Mouse (Mus musculus) liver, embryonic 11.5 days (tissue): ENCODE measurements around the gene Gm7356. TPM values are rescaled to one million over a fixed set of nuclear protein-coding genes. Genes with fewer than 3 reads are reported as not detected.
"Not testable (repeated sequence)": the region's sequence is repeated elsewhere in the genome, so short reads cannot be mapped to it uniquely, and the experiment has no call there.

Source experiments
- ATAC-seq: fragments of 200-750 bp; cut with Nextera tagmentation; replicated peaks from 2 replicates; pipeline ENCODE4 v1.8.0; 2017; ENCODE audit warnings: moderate number of reproducible peaks, mild to moderate bottlenecking, moderate TSS enrichment, moderate library complexity; ENCODE audit not compliant: low FRiP score
- DNase-seq: peaks from one replicate; pipeline ENCODE4 v3.0.0-alpha.2; 2017; ENCODE audit warnings: low spot score
- H3K27ac ChIP-seq: fragments of 300-500 bp; sonication (generic); 2 replicates; pipeline ENCODE4 v1.5.1; 2014; ENCODE audit warnings: mild to moderate bottlenecking, low read depth, low read length, control low read depth
- H3K27me3 ChIP-seq: fragments of 300-500 bp; sonication (generic); replicated peaks from 2 replicates; pipeline ENCODE4 v1.6.1; 2014; ENCODE audit warnings: low read length, mixed read lengths; ENCODE audit not compliant: control insufficient read depth, insufficient read depth
- H3K36me3 ChIP-seq: fragments of 300-500 bp; sonication (generic); 2 replicates; pipeline ENCODE4 v1.6.1; 2014; ENCODE audit warnings: mild to moderate bottlenecking, low read length, moderate library complexity, mixed read lengths; ENCODE audit not compliant: control insufficient read depth, insufficient read depth
- H3K4me1 ChIP-seq: fragments of 300-500 bp; sonication (generic); replicated peaks from 2 replicates; pipeline ENCODE4 v1.6.1; 2014; ENCODE audit warnings: low read length, mixed read lengths; ENCODE audit not compliant: control insufficient read depth, insufficient read depth
- H3K4me2 ChIP-seq: fragments of 300-500 bp; sonication (generic); 2 replicates; pipeline ENCODE4 v1.6.1; 2014; ENCODE audit warnings: mild to moderate bottlenecking, control low read depth, moderate library complexity
- H3K4me3 ChIP-seq: fragments of 300-500 bp; sonication (generic); 2 replicates; pipeline ENCODE4 v1.5.1; 2014; ENCODE audit warnings: low read depth, low read length, control low read depth
- H3K9ac ChIP-seq: fragments of 300-500 bp; sonication (generic); 2 replicates; pipeline ENCODE4 v1.6.1; 2014; ENCODE audit warnings: low read depth, low read length, control low read depth
- H3K9me3 ChIP-seq: fragments of 300-500 bp; sonication (generic); 2 replicates; pipeline ENCODE4 v1.6.1; 2016; ENCODE audit warnings: low read length, inconsistent platforms, mixed read lengths; ENCODE audit not compliant: control insufficient read depth
- WGBS: fragments of 180-500 bp; shearing (Covaris S2); extraction: QIAGEN DNeasy Blood & Tissue Kit; methylation state at CpG from one replicate; pipeline ENCODE4 v1.1.7; 2014; 5-methylcytosine and 5-hydroxymethylcytosine counted together
- polyA plus RNA-seq: library from polyadenylated mRNA; unstranded; fragments of >200 nt; fragmentation: Nextera tagmentation; extraction: Ambion mirVana; gene quantifications from 2 replicates; pipeline ENCODE4 v1.2.1, GENCODE M21; 2014

Gene Gm7356
- polyA plus RNA-seq = not detected in 2 replicates

DNA sequence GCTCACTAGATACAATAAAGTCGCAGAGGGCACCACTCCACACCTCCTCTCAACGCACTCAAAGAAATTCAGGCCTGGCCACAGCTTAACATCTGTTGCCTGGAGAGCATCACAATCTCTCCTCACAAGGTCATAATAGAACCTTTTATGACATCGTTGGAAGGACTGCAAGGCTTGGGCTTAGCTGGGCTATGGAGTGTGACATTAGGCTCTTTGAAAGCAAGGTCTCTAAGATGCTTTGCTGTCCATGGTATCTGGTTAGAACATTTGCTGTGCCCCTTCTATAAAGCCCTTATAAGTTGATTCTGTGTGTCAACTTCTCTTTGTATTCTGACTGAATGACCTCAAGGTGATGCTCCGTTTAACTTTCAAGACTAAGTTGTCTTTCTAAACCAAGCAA is at the start of gene Gm7356:
Gm7356 (minus strand) TSS at position 101 of the 400 bp plus-strand sequence.
- not testable (repeated sequence) for H3K9ac ChIP-seq, H3K27ac ChIP-seq, H3K36me3 ChIP-seq, H3K9me3 ChIP-seq, H3K4me1 ChIP-seq, H3K4me3 ChIP-seq, H3K27me3 ChIP-seq, ATAC-seq, H3K4me2 ChIP-seq, DNase-seq
- WGBS = 94% methylated on average over 3 of the region's 4 CpGs

DNA sequence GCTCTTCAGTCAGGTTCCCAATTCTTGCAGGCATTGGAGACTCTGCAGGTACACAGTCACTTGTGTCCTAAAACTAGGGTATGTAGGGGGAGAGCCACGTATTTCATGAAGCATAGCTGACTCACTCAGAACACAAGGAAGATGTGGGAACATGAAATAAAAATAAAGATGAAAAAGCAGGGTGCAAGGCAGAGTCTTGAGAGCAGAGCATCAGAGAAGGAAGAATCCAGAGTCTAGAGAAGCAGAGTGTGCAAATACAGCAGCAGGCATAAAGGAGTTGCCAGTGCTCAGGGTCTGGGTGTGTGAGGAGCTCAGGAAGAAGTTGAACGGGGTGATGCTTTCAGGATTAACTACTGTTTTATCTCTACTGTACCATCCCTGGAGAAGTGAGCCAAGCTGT is 38.4 kb upstream of the Gm7356 start:
- not testable (repeated sequence) for H3K36me3 ChIP-seq, H3K27me3 ChIP-seq, H3K4me2 ChIP-seq, ATAC-seq, H3K27ac ChIP-seq, H3K4me1 ChIP-seq, H3K9me3 ChIP-seq, DNase-seq, H3K9ac ChIP-seq, H3K4me3 ChIP-seq
- 58% methylated on average over 1 of the region's 2 CpGs for WGBS

DNA sequence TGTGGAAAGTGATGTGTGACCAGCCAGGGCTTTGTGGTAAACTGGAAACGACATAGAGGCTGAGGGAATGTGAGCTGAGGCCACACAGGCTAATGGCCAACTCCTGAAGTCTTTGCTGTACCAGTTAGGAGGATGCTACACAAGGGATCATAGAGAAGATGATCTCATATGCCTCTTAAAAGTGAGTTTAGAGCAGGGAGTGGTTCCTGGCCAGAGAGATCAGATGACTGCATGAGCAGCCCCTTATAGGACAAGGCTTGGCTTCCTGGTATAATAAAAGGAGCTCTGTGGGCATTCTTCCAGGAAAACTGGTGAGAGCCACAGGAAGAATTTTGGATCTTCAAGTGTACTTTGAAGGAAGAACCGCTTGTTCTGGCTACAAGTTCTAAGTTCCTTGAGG is 33.5 kb upstream of the Gm7356 start:
- WGBS = 32% methylated on average over 1 of the region's 2 CpGs
- H3K4me1 ChIP-seq, DNase-seq, H3K27me3 ChIP-seq, H3K9me3 ChIP-seq, H3K36me3 ChIP-seq, ATAC-seq, H3K4me2 ChIP-seq, H3K27ac ChIP-seq, H3K4me3 ChIP-seq, H3K9ac ChIP-seq: not testable (repeated sequence)

DNA sequence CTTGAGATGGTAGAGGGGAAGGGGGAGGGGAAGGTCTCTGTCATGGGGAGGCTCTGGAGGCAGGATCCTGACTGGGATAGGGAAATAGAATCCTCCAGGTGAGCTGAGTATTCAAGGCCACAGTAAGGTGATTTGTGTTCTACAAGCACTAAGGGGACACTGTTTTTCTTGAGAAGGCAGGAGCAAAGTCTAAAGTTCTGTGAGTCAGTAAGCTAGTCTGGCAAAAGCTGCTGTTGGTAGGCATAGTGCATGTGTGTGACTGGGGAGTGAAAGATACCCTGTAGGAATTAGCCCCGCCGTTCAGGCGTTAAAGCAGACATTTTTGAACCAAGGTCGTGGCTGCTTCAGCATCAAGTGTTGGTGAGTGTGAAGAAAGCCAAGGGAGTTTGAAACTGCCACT is 32.6 kb upstream of the Gm7356 start:
- not testable (repeated sequence) for H3K36me3 ChIP-seq, H3K27me3 ChIP-seq, H3K4me2 ChIP-seq, H3K9me3 ChIP-seq, ATAC-seq, H3K27ac ChIP-seq, H3K9ac ChIP-seq, H3K4me3 ChIP-seq, DNase-seq, H3K4me1 ChIP-seq
- 87% methylated on average over 3 of the region's 4 CpGs for WGBS

DNA sequence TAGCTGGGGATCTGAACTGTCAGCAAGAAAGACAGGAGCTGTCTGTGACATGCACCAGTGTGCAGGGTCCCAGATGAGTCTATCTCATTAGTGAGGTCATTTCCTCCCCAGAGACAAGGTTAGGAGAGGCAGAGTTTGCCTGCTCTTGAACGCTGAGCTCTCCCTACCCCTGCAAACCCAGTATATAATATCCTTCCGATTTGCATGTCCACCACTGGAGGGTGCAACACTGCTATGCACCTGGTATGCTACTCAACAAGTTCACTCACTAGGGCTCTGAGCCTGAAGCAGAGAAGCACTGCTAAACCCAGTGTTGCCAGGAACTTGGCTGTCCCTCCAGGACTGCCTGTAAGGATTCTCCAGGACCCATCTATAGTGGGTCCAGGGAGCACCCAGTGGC is 10.1 kb downstream of the Gm7356 start:
- WGBS = 41% methylated on average over 2 of the region's 2 CpGs
- DNase-seq, H3K27me3 ChIP-seq, H3K9ac ChIP-seq, H3K4me3 ChIP-seq, ATAC-seq, H3K36me3 ChIP-seq, H3K27ac ChIP-seq, H3K4me1 ChIP-seq, H3K9me3 ChIP-seq, H3K4me2 ChIP-seq: not testable (repeated sequence)

DNA sequence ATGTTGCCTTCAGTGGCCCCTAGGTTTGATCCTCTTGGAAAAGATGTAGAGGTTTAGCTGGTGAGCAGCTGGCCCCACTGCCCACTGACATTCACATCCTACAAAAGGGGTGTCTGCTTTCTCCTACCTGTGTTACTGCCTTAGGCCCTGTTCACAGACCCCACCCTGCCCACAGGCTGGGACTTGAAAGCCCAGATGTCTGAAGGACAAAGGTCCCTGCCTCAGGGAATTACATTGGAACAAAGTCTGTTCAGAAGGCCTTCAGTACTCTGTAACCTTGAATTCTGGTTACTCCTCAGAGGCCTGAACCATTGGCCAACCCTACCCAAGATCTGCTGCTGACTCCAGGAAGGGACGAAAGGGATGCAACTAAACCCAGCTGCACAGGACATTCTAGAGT is 15.8 kb downstream of the Gm7356 start:
- no peak overlapping the region for H3K4me2 ChIP-seq
- H3K4me3 ChIP-seq = no peak overlapping the region
- H3K36me3 ChIP-seq = no peaks in the 10 kb centered on the region
- no peak overlapping the region for H3K27ac ChIP-seq
- no peaks in the 10 kb centered on the region for H3K4me1 ChIP-seq
- H3K9me3 ChIP-seq = no peaks in the 10 kb centered on the region
- ATAC-seq (no peak), DNase-seq (no peak)
- H3K9ac ChIP-seq = no peak overlapping the region
- no peaks in the 10 kb centered on the region for H3K27me3 ChIP-seq
- whole genome bisulfite sequencing = 81% methylated on average over 1 of the region's 1 CpGs

DNA sequence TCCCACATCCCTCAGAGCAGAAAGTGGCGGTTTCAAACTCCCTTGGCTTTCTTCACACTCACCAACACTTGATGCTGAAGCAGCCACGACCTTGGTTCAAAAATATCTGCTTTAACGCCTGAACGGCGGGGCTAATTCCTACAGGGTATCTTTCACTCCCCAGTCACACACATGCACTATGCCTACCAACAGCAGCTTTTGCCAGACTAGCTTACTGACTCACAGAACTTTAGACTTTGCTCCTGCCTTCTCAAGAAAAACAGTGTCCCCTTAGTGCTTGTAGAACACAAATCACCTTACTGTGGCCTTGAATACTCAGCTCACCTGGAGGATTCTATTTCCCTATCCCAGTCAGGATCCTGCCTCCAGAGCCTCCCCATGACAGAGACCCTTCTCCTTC is 32.7 kb downstream of the Gm7356 start:
- ATAC-seq, H3K36me3 ChIP-seq, H3K27ac ChIP-seq, H3K4me2 ChIP-seq, H3K4me1 ChIP-seq, DNase-seq, H3K4me3 ChIP-seq, H3K27me3 ChIP-seq, H3K9me3 ChIP-seq, H3K9ac ChIP-seq: not testable (repeated sequence)
- 87% methylated on average over 5 of the region's 5 CpGs for WGBS

DNA sequence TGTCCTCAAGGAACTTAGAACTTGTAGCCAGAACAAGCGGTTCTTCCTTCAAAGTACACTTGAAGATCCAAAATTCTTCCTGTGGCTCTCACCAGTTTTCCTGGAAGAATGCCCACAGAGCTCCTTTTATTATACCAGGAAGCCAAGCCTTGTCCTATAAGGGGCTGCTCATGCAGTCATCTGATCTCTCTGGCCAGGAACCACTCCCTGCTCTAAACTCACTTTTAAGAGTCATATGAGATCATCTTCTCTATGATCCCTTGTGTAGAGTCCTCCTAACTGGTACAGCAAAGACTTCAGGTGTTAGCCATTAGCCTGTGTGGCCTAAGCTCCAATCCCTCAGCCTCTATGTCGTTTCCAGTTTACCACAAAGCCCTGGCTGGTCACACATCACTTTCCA is 33.6 kb downstream of the Gm7356 start:
- not testable (repeated sequence) for H3K4me2 ChIP-seq, H3K4me3 ChIP-seq, DNase-seq, H3K27me3 ChIP-seq, H3K27ac ChIP-seq, H3K4me1 ChIP-seq, H3K9me3 ChIP-seq, H3K9ac ChIP-seq, H3K36me3 ChIP-seq, ATAC-seq
- 61% methylated on average over 1 of the region's 2 CpGs for WGBS

DNA sequence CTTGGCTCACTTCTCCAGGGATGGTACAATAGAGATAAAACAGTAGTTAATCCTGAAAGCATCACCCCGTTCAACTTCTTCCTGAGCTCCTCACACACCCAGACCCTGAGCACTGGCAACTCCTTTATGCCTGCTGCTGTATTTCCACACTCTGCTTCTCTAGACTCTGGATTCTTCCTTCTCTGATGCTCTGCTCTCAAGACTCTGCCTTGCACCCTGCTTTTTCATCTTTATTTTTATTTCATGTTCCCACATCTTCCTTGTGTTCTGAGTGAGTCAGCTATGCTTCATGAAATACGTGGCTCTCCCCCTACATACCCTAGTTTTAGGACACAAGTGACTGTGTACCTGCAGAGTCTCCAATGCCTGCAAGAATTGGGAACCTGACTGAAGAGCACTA is 38.5 kb downstream of the Gm7356 start:
- not testable (repeated sequence) for H3K9me3 ChIP-seq, H3K9ac ChIP-seq, H3K27ac ChIP-seq, H3K27me3 ChIP-seq, H3K4me1 ChIP-seq, ATAC-seq, H3K4me3 ChIP-seq, H3K4me2 ChIP-seq, DNase-seq, H3K36me3 ChIP-seq
- 43% methylated on average over 1 of the region's 2 CpGs for WGBS
